Mouse (Mus musculus) frontal cortex, adult 2 months (tissue): ENCODE measurements at regions not wholly inside any gene's neighbourhood (a gene's known extent, or its start where the extent isn't known, plus 50 kb on each side); places are given as distances from the start of the nearest gene placed in this dataset.

Experiments used
- DNase-seq, 2 experiments: peaks; one replicate each; pipeline ENCODE4 v3.0.0; 2022; ENCODE audit warnings: low spot score in 1 of 2; ENCODE audit errors: extremely low spot score in 1 of 2

- DNase-seq = peak; percentile 22 to 72
These were observed 65.9 kb downstream of the Cdr1 start for GRCm38 (mm10) chrX:61119499-61119898.

GRCm38 (mm10) chrX:61117368-61117767 lies 68.0 kb downstream of the Cdr1 start:
- peak in 1 of 2 experiments; percentile 22 for DNase-seq

GRCm38 (mm10) chrX:61116010-61116447 lies 69.3 kb downstream of the Cdr1 start:
- peak; percentile 18 to 71 for DNase-seq
